ENCODE assay signal across 9 mouse cellular contexts in genomic region chr9:71806422-71806805, GRCm38 (mm10). TPM values are rescaled to one million over a fixed set of nuclear protein-coding genes. Genes with fewer than 3 reads are reported as not detected.
DNase-seq lines count a peak whose midpoint lies in the region; ATAC-seq and TF ChIP-seq lines count a peak whose summit lies in the region.
"Had no signal": no experiment of that assay in that cellular context is flagged by ENCODE, and none has a peak within 500 bp of the region (broad histone marks: within the 10 kb centered on the region; RNA-seq: fewer than 3 reads in every experiment).

No protein-coding gene starts in this region.

- H3K4me1 ChIP-seq in cerebellum, adult 2 months (ENCODE audit: control insufficient read depth, insufficient read depth, low read length) = peaks cover 4% of the 10 kb centered on the region; the same call in 1 of the 2 replicates
- no peaks in the 10 kb centered on the region for H3K4me1 ChIP-seq in hindbrain, embryonic 15.5 days (replicated peaks)
- H3K4me1 ChIP-seq in midbrain, embryonic 10.5 days = peaks cover 28% of the 10 kb centered on the region

- no peaks in the 10 kb centered on the region for H3K36me3 ChIP-seq in hindbrain, embryonic 15.5 days
- H3K36me3 ChIP-seq in midbrain, embryonic 10.5 days = no peaks in the 10 kb centered on the region
- H3K36me3 ChIP-seq: limb, embryonic 15.5 days had no signal

- peak; percentile 99 for TF ChIP-seq CTCF in cerebellum, adult 2 months (IDR thresholded peaks at IDR 0.05; ENCODE audit: borderline replicate concordance, insufficient read depth, low read depth, low read length)
- TF ChIP-seq CTCF in left cerebral cortex, adult 2 months (IDR thresholded peaks at IDR 0.05) = peak; percentile 95

- WGBS in cerebellum, adult 2 months = 1% methylated on average over 2 of the region's 2 CpGs
- WGBS in hindbrain, embryonic 15.5 days = 20% methylated on average over 2 of the region's 2 CpGs
- 12% methylated on average over 2 of the region's 2 CpGs for WGBS in midbrain, embryonic 10.5 days

- H3K27ac ChIP-seq in cerebellum, adult 2 months (ENCODE audit: insufficient read depth, low read length) = no peak overlapping the region
- H3K27ac ChIP-seq in hindbrain, embryonic 15.5 days (replicated peaks) = no peak overlapping the region
- no peak overlapping the region for H3K27ac ChIP-seq in left cerebral cortex, adult 2 months
- H3K27ac ChIP-seq in midbrain, embryonic 10.5 days (replicated peaks) = no peak overlapping the region
- H3K27ac ChIP-seq: limb, embryonic 15.5 days had no signal

- intact Hi-C loops in left cerebral cortex, adult 2 months (cut with DNase I) = loop anchor here (1.0 kb wide), 1 partner anchor 160 kb away; no protein-coding TSS in a partner anchor

- no peak overlapping the region for H3K4me3 ChIP-seq in cerebellum, adult 2 months (replicated peaks; ENCODE audit: insufficient read depth, low read depth, low read length)
- no peak overlapping the region for H3K4me3 ChIP-seq in hindbrain, embryonic 15.5 days
- H3K4me3 ChIP-seq in left cerebral cortex, adult 2 months = no peak overlapping the region
- H3K4me3 ChIP-seq in midbrain, embryonic 10.5 days = no peak overlapping the region
- H3K4me3 ChIP-seq: limb, embryonic 15.5 days had no signal

- peak; percentile 65; the same call in 1 of the 2 replicates for ATAC-seq in hindbrain, embryonic 15.5 days (ENCODE audit: low FRiP score, low read depth)
- no peak for ATAC-seq in erythroid progenitor cell, adult 5-6 weeks (replicated peaks; ENCODE audit: low FRiP score, poor library complexity, severe bottlenecking)

- no peak for TF ChIP-seq POLR2A in cerebellum, adult 2 months (IDR thresholded peaks at IDR 0.05; ENCODE audit: borderline replicate concordance, insufficient read depth, low read length)

- no peaks in the 10 kb centered on the region for H3K9me3 ChIP-seq in hindbrain, embryonic 15.5 days
- H3K9me3 ChIP-seq in midbrain, embryonic 10.5 days (replicated peaks) = no peaks in the 10 kb centered on the region
- H3K9me3 ChIP-seq: limb, embryonic 15.5 days had no signal

- DNase-seq in NIH3T3 (ENCODE audit: low read depth) = peak; percentile 89
- DNase-seq in cerebellum, adult 2 months = peak; percentile 85 to 92
- DNase-seq in frontal cortex, postnatal 14 days (ENCODE audit: low spot score in 2 of 2) = peak; percentile 34 to 80
- peak; percentile 67 to 79 for DNase-seq in left cerebral cortex, adult 2 months (ENCODE audit: extremely low spot score in 1 of 2, low spot score in 2 of 2)
- peak; percentile 81 for DNase-seq in midbrain, embryonic 10.5 days (ENCODE audit: low spot score)
- peak; percentile 29 to 67 for DNase-seq in spleen, adult 18-20 months

- H3K27me3 ChIP-seq in cerebellum, adult 2 months (ENCODE audit: control insufficient read depth, insufficient read depth, low read length) = no peaks in the 10 kb centered on the region
- H3K27me3 ChIP-seq in hindbrain, embryonic 15.5 days = no peaks in the 10 kb centered on the region
- H3K27me3 ChIP-seq in midbrain, embryonic 10.5 days (ENCODE audit: low read depth, poor library complexity, severe bottlenecking) = peaks cover 7% of the 10 kb centered on the region
- H3K27me3 ChIP-seq: limb, embryonic 15.5 days had no signal

- H3K9ac ChIP-seq in hindbrain, embryonic 15.5 days = no peak overlapping the region
- H3K9ac ChIP-seq: limb, embryonic 15.5 days had no signal

- H3K4me2 ChIP-seq in hindbrain, embryonic 15.5 days = no peak overlapping the region
- H3K4me2 ChIP-seq: limb, embryonic 15.5 days had no signal

RNA-seq across cellular contexts. Expression of gene Cgnl1, which starts 35.0 kb away (rescaled TPM):
- 25.0 and 25.9 TPM in 2 replicates for polyA plus RNA-seq in cerebellum, adult 2 months (2012; rRNA removed)
- polyA plus RNA-seq in hindbrain, embryonic 15.5 days (2015; fragmentation: Nextera tagmentation; extraction: Ambion mirVana) = 6.7 and 7.0 TPM in 2 replicates
- 10 to 100 TPM; 11.4 to 11.5 TPM for total RNA-seq in left cerebral cortex, adult 2 months (2021)
- polyA plus RNA-seq in midbrain, embryonic 10.5 days (2016; fragmentation: Nextera tagmentation; extraction: Ambion mirVana) = 6.3 and 6.5 TPM in 2 replicates
- total RNA-seq in erythroid progenitor cell, adult 5-6 weeks (2015; ENCODE audit: low replicate concordance) = not detected in 2 replicates
- not detected in 2 replicates for total RNA-seq in erythroid progenitor cell, adult 5-6 weeks (2017; ENCODE audit: low replicate concordance)
